Mouse (Mus musculus) embryonic fibroblast, embryonic 13.5 days (primary cell): ENCODE data around the gene Myo9a.

Source experiments
- CTCF ChIP-seq: IDR thresholded peaks from 2 replicates; pipeline ENCODE4 v1.5.1; 2011; ENCODE audit warnings: mild to moderate bottlenecking, control low read depth, low read length, moderate library complexity, borderline replicate concordance; ENCODE audit not compliant: insufficient read depth
- POLR2A ChIP-seq: IDR thresholded peaks from 2 replicates; pipeline ENCODE4 v1.6.1; 2011; ENCODE audit warnings: low read depth, mild to moderate bottlenecking, control low read depth, low read length, moderate library complexity

DNA sequence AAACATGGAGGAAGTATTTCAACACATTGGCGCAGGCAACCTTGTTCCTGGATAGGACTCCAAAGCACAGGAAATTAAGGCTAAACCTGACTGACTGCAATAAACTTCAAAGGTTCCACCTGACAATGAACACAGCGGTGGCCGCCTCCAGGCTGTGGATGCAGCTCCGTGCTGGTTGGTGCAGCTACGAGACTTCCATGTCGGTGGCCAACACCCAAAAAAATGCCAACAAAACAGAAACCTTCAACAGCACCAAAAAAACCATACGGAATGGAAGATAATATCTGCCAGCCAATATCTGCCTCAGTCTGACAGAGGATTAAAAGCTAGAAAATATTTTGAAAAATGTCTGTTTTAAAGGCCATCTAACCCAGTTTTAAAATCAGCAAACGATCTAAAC lies 187.8 kb downstream of the Myo9a start:
- no peak for TF ChIP-seq POLR2A
- TF ChIP-seq CTCF = no peak
